Mouse (Mus musculus) thymus, postnatal 10 days (tissue): ENCODE measurements around the gene Vmn2r5.
"Not testable (repeated sequence)": the region's sequence is repeated elsewhere in the genome, so short reads cannot be mapped to it uniquely, and the experiment has no call there.

Source experiments
- DNase-seq, 2 experiments: peaks; one replicate each; pipeline ENCODE4 v3.0.0; 2021; ENCODE audit warnings: low spot score in 2 of 2

Vmn2r5 gene

GRCm38 (mm10) chr3:64509742-64510141, at the start of gene Vmn2r5:
Vmn2r5 (minus strand) TSS chr3:64509842.
- DNase-seq = not testable (repeated sequence)

- not testable (repeated sequence) for DNase-seq
Observed at GRCm38 (mm10) chr3:64523585-64523984, 13.9 kb upstream of the Vmn2r5 start.
